9 mouse cellular contexts compared by ENCODE assay signal in the genomic region with DNA sequence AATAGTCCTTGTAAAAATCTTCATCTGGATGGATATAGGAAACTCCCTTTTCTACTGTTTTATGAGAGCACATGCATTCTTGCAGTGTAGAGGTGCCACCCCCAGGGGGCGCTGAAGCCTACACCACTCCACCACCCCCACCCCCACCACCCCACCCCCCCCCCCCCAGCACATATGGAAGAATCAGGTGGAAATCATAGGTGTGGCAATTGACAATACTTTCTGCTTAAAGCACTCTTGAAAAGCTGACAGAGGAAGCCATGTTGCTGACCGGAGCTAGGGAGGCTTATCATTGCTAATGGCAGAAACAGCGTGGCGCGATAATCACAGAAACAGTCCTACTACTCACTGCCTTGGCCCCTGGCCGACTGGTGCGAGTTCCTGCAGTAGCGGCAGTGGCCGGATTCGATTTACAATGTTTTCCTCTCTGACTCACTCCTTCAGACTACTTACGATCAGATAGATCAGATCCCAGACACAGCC.
A peak's percentile ranks its signal among the peaks of the same experiment; 100 is the strongest.
DNase-seq lines count a peak whose midpoint lies in the region; ATAC-seq and TF ChIP-seq lines count a peak whose summit lies in the region.
"Had no signal": no experiment of that assay in that cellular context is flagged by ENCODE, and none has a peak within 500 bp of the region (broad histone marks: within the 10 kb centered on the region; RNA-seq: fewer than 3 reads in every experiment).

No protein-coding gene starts in this region.

- H3K4me2 ChIP-seq in intestine, postnatal 0 days (replicated peaks; ENCODE audit: low read depth), result peak overlapping the region; percentile 52
- H3K4me2 ChIP-seq in lung, postnatal 0 days (replicated peaks; ENCODE audit: low read depth, low read length), result peak overlapping the region; percentile 36
- no peak overlapping the region for H3K4me2 ChIP-seq in midbrain, embryonic 11.5 days

- no peak for TF ChIP-seq EP300 in lung, postnatal 0 days (IDR thresholded peaks at IDR 0.05)

- no peaks in the 10 kb centered on the region for H3K27me3 ChIP-seq in intestine, postnatal 0 days (replicated peaks; ENCODE audit: control insufficient read depth, insufficient read depth, low read length)
- no peaks in the 10 kb centered on the region for H3K27me3 ChIP-seq in lung, postnatal 0 days (replicated peaks; ENCODE audit: insufficient read depth, low read length)
- H3K27me3 ChIP-seq in midbrain, embryonic 11.5 days (ENCODE audit: control insufficient read depth, insufficient read depth, low read length), result no peaks in the 10 kb centered on the region

- no peaks in the 10 kb centered on the region for H3K9me3 ChIP-seq in intestine, postnatal 0 days (ENCODE audit: control insufficient read depth)
- H3K9me3 ChIP-seq in lung, postnatal 0 days (ENCODE audit: low read length), result no peaks in the 10 kb centered on the region
- H3K9me3 ChIP-seq in midbrain, embryonic 11.5 days (ENCODE audit: control insufficient read depth, low read length), result no peaks in the 10 kb centered on the region

- 18% methylated on average over 11 of the region's 11 CpGs for WGBS in intestine, postnatal 0 days
- 18% methylated on average over 11 of the region's 11 CpGs for WGBS in lung, postnatal 0 days
- WGBS in midbrain, embryonic 11.5 days, result 41% methylated on average over 11 of the region's 11 CpGs

- no peaks in the 10 kb centered on the region for H3K36me3 ChIP-seq in intestine, postnatal 0 days (ENCODE audit: control insufficient read depth, insufficient read depth)
- H3K36me3 ChIP-seq in lung, postnatal 0 days (ENCODE audit: insufficient read depth, low read length), result no peaks in the 10 kb centered on the region
- no peaks in the 10 kb centered on the region for H3K36me3 ChIP-seq in midbrain, embryonic 11.5 days (ENCODE audit: control insufficient read depth, insufficient read depth, low read length)

- peak; percentile 13 to 32 for DNase-seq in left cerebral cortex, postnatal 14 days (ENCODE audit: low spot score in 2 of 2)
- DNase-seq in left cerebral cortex, postnatal 36 days (ENCODE audit: low spot score in 2 of 2), result no peak
- DNase-seq in ZHBTc4 (ENCODE audit: low read depth, low spot score), result peak; percentile 64
- peak; percentile 61 for DNase-seq in gastrocnemius, postnatal 10 days
- DNase-seq in lung, postnatal 0 days (ENCODE audit: low spot score), result peak; percentile 69
- DNase-seq in midbrain, embryonic 11.5 days (ENCODE audit: low spot score, missing footprints), result no peak

- peak; percentile 41; the same call in 1 of the 2 replicates for ATAC-seq in intestine, postnatal 0 days
- peak; percentile 34 for ATAC-seq in lung, postnatal 0 days
- ATAC-seq in megakaryocyte, adult 5-6 weeks (ENCODE audit: poor library complexity, severe bottlenecking), result no peak
- ATAC-seq in midbrain, embryonic 11.5 days (ENCODE audit: low FRiP score), result no peak

- H3K9ac ChIP-seq in intestine, postnatal 0 days (ENCODE audit: low read depth, low read length), result no peak overlapping the region
- H3K9ac ChIP-seq in lung, postnatal 0 days (replicated peaks; ENCODE audit: low read depth), result no peak overlapping the region
- H3K9ac ChIP-seq in midbrain, embryonic 11.5 days (ENCODE audit: low read length), result no peak overlapping the region

- no peak overlapping the region for H3K27ac ChIP-seq in intestine, postnatal 0 days (ENCODE audit: low read depth, low read length)
- H3K27ac ChIP-seq in lung, postnatal 0 days (ENCODE audit: low read length), result no peak overlapping the region
- H3K27ac ChIP-seq in midbrain, embryonic 11.5 days (ENCODE audit: low read depth, low read length), result no peak overlapping the region
- H3K27ac ChIP-seq: macrophage had no signal

- peak; percentile 49 for TF ChIP-seq CTCF in intestine, postnatal 0 days (IDR thresholded peaks at IDR 0.05; ENCODE audit: low read depth)
- TF ChIP-seq CTCF in lung, postnatal 0 days (IDR thresholded peaks at IDR 0.05), result peak; percentile 47

- intact Hi-C loops in left cerebral cortex, postnatal 14 days (cut with DNase I), result loop anchor here (10.0 kb wide), 1 partner anchor 289 kb away; no protein-coding TSS in a partner anchor
- intact Hi-C loops in left cerebral cortex, postnatal 36 days (cut with DNase I), result no loop called here

- H3K4me3 ChIP-seq in intestine, postnatal 0 days (ENCODE audit: low read depth, low read length), result no peak overlapping the region
- H3K4me3 ChIP-seq in lung, postnatal 0 days (ENCODE audit: low read depth, low read length), result no peak overlapping the region
- H3K4me3 ChIP-seq in midbrain, embryonic 11.5 days (ENCODE audit: low read depth, low read length), result no peak overlapping the region

- no peaks in the 10 kb centered on the region for H3K4me1 ChIP-seq in intestine, postnatal 0 days (replicated peaks; ENCODE audit: control insufficient read depth, insufficient read depth, low read length)
- H3K4me1 ChIP-seq in lung, postnatal 0 days (ENCODE audit: insufficient read depth, low read depth, low read length), result no peaks in the 10 kb centered on the region
- H3K4me1 ChIP-seq in midbrain, embryonic 11.5 days (ENCODE audit: control insufficient read depth, insufficient read depth, low read length), result peaks cover 3% of the 10 kb centered on the region; the same call in 1 of the 2 replicates

Comparison
In these comparisons a context has a peak if more than half of its experiments do, and no peak if none do; other contexts are left out.
1. DNase-seq: peak in left cerebral cortex, postnatal 14 days (2 of 2), ZHBTc4 (single experiment), gastrocnemius, postnatal 10 days (single experiment) and lung, postnatal 0 days (single experiment); none in left cerebral cortex, postnatal 36 days (0 of 2) and midbrain, embryonic 11.5 days (single experiment).
2. ATAC-seq: peak in intestine, postnatal 0 days (single experiment) and lung, postnatal 0 days (single experiment); none in megakaryocyte, adult 5-6 weeks (single experiment) and midbrain, embryonic 11.5 days (single experiment).